Mouse (Mus musculus): ENCODE results near the gene Il6ra. TPM values are rescaled to one million over a fixed set of nuclear protein-coding genes. Genes with fewer than 3 reads are reported as not detected.

Gene Il6ra
- 0.54 and 0.88 TPM in 2 replicates for polyA plus RNA-seq (2015; fragmentation: Nextera tagmentation; extraction: Ambion mirVana)

- peaks cover 21% of the 10 kb centered on the region for H3K27me3 ChIP-seq (replicated peaks; ENCODE audit: control insufficient read depth, insufficient read depth, low read length)
- ATAC-seq = peak; percentile 90
Observed at GRCm38 (mm10) chr3:89912543-89913391, at the start of gene Il6ra. Il6ra (minus strand) TSS chr3:89913196.

DNA sequence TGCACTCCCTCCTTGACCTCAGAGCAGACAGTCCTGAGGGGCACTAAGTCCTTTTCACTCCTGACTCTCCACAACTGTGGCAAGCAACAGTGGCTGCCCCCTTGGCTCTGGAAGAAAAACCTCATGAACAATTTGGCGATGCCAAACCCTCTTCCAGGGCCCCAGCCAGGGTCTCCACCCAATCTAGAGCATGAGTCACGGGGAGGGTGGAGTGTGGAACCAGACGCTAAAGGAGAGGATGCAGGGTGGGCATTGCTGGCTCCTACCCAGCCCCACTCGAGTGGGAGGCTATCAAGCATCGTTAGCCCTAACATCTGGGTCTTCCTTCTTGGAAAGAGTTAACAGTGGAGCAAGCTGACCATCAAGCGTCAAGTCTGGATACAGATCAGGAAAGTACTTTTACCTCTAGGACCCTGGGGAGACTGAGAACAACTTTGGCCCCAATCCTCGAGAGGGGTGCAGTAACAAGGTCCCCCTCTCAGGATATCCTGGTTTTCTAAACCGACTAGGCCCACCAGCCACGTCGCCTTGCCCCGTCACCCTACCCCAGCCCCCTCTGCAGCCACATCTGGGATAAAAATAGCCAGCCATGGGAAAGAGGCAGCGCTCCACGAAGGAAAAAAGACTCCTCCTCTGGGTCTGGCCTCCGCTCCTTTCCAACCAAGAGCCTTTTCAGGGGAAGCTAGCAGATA is 49.2 kb upstream of the Il6ra start:
- Histone ChIP-seq H3K27ac (ENCODE audit: low read length) (peak overlapping the region; percentile 90), H3K9me3 (ENCODE audit: control insufficient read depth, low read length) (no peaks in the 10 kb centered on the region), H3K4me3 (replicated peaks; ENCODE audit: low read length) (peak overlapping the region; percentile 80), H3K9ac (replicated peaks; ENCODE audit: low read depth, low read length) (peak overlapping the region; percentile 96), H3K36me3 (ENCODE audit: control insufficient read depth, insufficient read depth) (peaks cover 5% of the 10 kb centered on the region; the same call in 1 of the 2 replicates), H3K4me1 (replicated peaks; ENCODE audit: control insufficient read depth, insufficient read depth, low read length) (peaks cover 49% of the 10 kb centered on the region), H3K4me2 (ENCODE audit: low read length) (peak overlapping the region; percentile 93), H3K27me3 (replicated peaks; ENCODE audit: control insufficient read depth, insufficient read depth, low read length) (no peaks in the 10 kb centered on the region)
- no peak for ATAC-seq
- WGBS = 4% methylated on average over 14 of the region's 14 CpGs

More at GRCm38 (mm10) chr3:89912543-89913391, at the start of gene Il6ra:
- peaks cover 8% of the 10 kb centered on the region for H3K4me1 ChIP-seq (replicated peaks; ENCODE audit: control insufficient read depth, insufficient read depth, low read length)
- no peak within 1 kb of the TSS for H3K27ac ChIP-seq (ENCODE audit: low read length)
- peak within 1 kb of the TSS; percentile 52 for H3K4me3 ChIP-seq (replicated peaks; ENCODE audit: low read length)
- H3K9ac ChIP-seq (replicated peaks; ENCODE audit: low read depth, low read length) = peak within 1 kb of the TSS; percentile 62
- H3K36me3 ChIP-seq (ENCODE audit: control insufficient read depth, insufficient read depth) = no peaks in the 10 kb centered on the region
- peak within 1 kb of the TSS; percentile 85 for H3K4me2 ChIP-seq (ENCODE audit: low read length)
- H3K9me3 ChIP-seq (ENCODE audit: control insufficient read depth, low read length) = no peaks in the 10 kb centered on the region
- WGBS = under 1% methylated on average over 74 of the region's 75 CpGs

GRCm38 (mm10) chr3:89961436-89961835 is 48.4 kb upstream of the Il6ra start:
- no peak for ATAC-seq
- peaks cover 49% of the 10 kb centered on the region for H3K4me1 ChIP-seq (replicated peaks; ENCODE audit: control insufficient read depth, insufficient read depth, low read length)
- H3K9ac ChIP-seq (replicated peaks; ENCODE audit: low read depth, low read length) = no peak overlapping the region
- peak overlapping the region; percentile 55 for H3K4me3 ChIP-seq (replicated peaks; ENCODE audit: low read length)
- H3K9me3 ChIP-seq (ENCODE audit: control insufficient read depth, low read length) = no peaks in the 10 kb centered on the region
- no peaks in the 10 kb centered on the region for H3K27me3 ChIP-seq (replicated peaks; ENCODE audit: control insufficient read depth, insufficient read depth, low read length)
- WGBS = 58% methylated on average over 4 of the region's 4 CpGs
- no peak overlapping the region for H3K27ac ChIP-seq (ENCODE audit: low read length)
- H3K4me2 ChIP-seq (ENCODE audit: low read length) = peak overlapping the region; percentile 95
- H3K36me3 ChIP-seq (ENCODE audit: control insufficient read depth, insufficient read depth) = peaks cover 7% of the 10 kb centered on the region; the same call in 1 of the 2 replicates

GRCm38 (mm10) chr3:89960469-89960868 is 47.5 kb upstream of the Il6ra start:
- Histone ChIP-seq H3K9ac (replicated peaks; ENCODE audit: low read depth, low read length) (peak overlapping the region; percentile 71), H3K36me3 (ENCODE audit: control insufficient read depth, insufficient read depth) (peaks cover 15% of the 10 kb centered on the region), H3K9me3 (ENCODE audit: control insufficient read depth, low read length) (no peaks in the 10 kb centered on the region), H3K27me3 (replicated peaks; ENCODE audit: control insufficient read depth, insufficient read depth, low read length) (no peaks in the 10 kb centered on the region), H3K4me2 (ENCODE audit: low read length) (peak overlapping the region; percentile 95), H3K4me1 (replicated peaks; ENCODE audit: control insufficient read depth, insufficient read depth, low read length) (peaks cover 49% of the 10 kb centered on the region), H3K27ac (ENCODE audit: low read length) (peak overlapping the region; percentile 56), H3K4me3 (replicated peaks; ENCODE audit: low read length) (peak overlapping the region; percentile 55)
- whole genome bisulfite sequencing = 0% methylated on average over 26 of the region's 30 CpGs
- ATAC-seq = peak; percentile 91

- no peak for ATAC-seq
- peak overlapping the region; percentile 95 for H3K4me2 ChIP-seq (ENCODE audit: low read length)
- H3K4me3 ChIP-seq (replicated peaks; ENCODE audit: low read length) = peak overlapping the region; percentile 55
- H3K4me1 ChIP-seq (replicated peaks; ENCODE audit: control insufficient read depth, insufficient read depth, low read length) = peaks cover 41% of the 10 kb centered on the region
- H3K27me3 ChIP-seq (replicated peaks; ENCODE audit: control insufficient read depth, insufficient read depth, low read length) = no peaks in the 10 kb centered on the region
- H3K27ac ChIP-seq (ENCODE audit: low read length) = no peak overlapping the region
- peaks cover 18% of the 10 kb centered on the region for H3K36me3 ChIP-seq (ENCODE audit: control insufficient read depth, insufficient read depth)
- H3K9me3 ChIP-seq (ENCODE audit: control insufficient read depth, low read length) = no peaks in the 10 kb centered on the region
- 69% methylated on average over 4 of the region's 4 CpGs for WGBS
- H3K9ac ChIP-seq (replicated peaks; ENCODE audit: low read depth, low read length) = peak overlapping the region; percentile 10; the same call in 1 of the 2 replicates
Observed at GRCm38 (mm10) chr3:89959435-89959834, 46.4 kb upstream of the Il6ra start.

DNA sequence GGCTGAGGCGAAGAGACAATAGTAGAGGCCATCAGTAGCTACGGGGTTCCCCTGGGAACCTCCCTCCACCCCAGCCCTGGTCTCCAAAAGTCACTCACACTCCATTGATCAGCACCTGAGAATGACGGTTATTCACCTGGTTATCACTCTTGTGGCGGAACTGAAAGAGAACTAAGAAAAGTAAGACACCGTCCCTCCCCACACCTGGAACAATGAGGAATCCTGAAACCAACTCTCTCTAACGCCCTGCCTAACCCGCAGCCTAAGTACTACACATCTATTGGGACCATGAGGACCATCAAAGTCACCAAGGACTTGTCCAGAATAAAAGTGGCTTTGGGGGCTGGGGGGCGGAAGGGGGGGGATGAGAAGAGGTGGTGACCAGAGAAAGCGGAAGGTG is 44.9 kb upstream of the Il6ra start:
- H3K36me3 ChIP-seq (ENCODE audit: control insufficient read depth, insufficient read depth) = peaks cover 22% of the 10 kb centered on the region

DNA sequence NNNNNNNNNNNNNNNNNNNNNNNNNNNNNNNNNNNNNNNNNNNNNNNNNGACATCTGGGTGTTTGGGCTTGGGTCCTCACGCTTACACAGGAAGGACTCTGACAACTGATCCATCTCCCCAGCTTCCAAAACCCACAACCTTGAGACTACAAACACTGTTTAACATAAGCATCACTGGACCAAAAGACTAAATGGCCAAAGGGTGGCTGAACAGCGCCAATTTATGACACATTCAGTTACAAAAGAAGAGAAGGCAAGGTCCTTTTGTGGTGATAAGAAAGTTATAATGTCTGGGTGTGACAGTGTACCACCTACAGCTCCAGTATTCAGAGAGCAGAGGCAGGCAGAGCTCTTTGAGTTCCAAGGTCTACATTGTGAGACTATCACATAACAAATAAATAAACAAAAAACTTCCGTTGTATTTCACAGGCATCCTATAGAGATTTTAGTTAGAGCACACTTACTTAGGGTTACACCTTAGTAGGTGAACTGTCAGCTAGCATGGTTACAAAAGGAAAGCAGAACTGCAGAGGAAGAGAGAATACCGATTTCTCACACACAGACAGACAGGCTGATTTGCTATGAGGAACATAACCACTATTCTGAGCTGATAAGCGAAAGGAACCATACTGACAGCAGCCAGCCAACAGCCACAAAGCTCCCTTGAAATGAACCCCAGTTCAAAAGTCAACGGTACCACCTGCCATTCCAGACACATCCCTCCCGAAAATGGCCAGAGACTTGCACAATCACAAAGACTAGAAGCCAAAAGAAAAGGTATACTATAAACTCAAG is 43.4 kb upstream of the Il6ra start:
- Histone ChIP-seq H3K4me1 (replicated peaks; ENCODE audit: control insufficient read depth, insufficient read depth, low read length) (peaks cover 22% of the 10 kb centered on the region), H3K9ac (replicated peaks; ENCODE audit: low read depth, low read length) (no peak overlapping the region), H3K27ac (ENCODE audit: low read length) (no peak overlapping the region), H3K27me3 (replicated peaks; ENCODE audit: control insufficient read depth, insufficient read depth, low read length) (no peaks in the 10 kb centered on the region), H3K4me2 (ENCODE audit: low read length) (no peak overlapping the region), H3K4me3 (replicated peaks; ENCODE audit: low read length) (no peak overlapping the region), H3K9me3 (ENCODE audit: control insufficient read depth, low read length) (no peaks in the 10 kb centered on the region), H3K36me3 (ENCODE audit: control insufficient read depth, insufficient read depth) (peaks cover 36% of the 10 kb centered on the region)
- ATAC-seq = no peak
- WGBS = 94% methylated on average over 7 of the region's 7 CpGs

More for the DNA sequence above, 44.9 kb upstream of the Il6ra start:
- peaks cover 34% of the 10 kb centered on the region for H3K4me1 ChIP-seq (replicated peaks; ENCODE audit: control insufficient read depth, insufficient read depth, low read length)
- H3K27me3 ChIP-seq (replicated peaks; ENCODE audit: control insufficient read depth, insufficient read depth, low read length) = no peaks in the 10 kb centered on the region
- no peak overlapping the region for H3K9ac ChIP-seq (replicated peaks; ENCODE audit: low read depth, low read length)
- no peaks in the 10 kb centered on the region for H3K9me3 ChIP-seq (ENCODE audit: control insufficient read depth, low read length)
- WGBS = 93% methylated on average over 9 of the region's 9 CpGs
- ATAC-seq = no peak
- H3K27ac ChIP-seq (ENCODE audit: low read length) = no peak overlapping the region
- H3K4me2 ChIP-seq (ENCODE audit: low read length) = no peak overlapping the region
- no peak overlapping the region for H3K4me3 ChIP-seq (replicated peaks; ENCODE audit: low read length)

- no peak overlapping the region for H3K27ac ChIP-seq (ENCODE audit: low read length)
- peak; percentile 60; the same call in 1 of the 2 replicates for ATAC-seq
- H3K4me3 ChIP-seq (replicated peaks; ENCODE audit: low read length) = no peak overlapping the region
- H3K4me1 ChIP-seq (replicated peaks; ENCODE audit: control insufficient read depth, insufficient read depth, low read length) = no peaks in the 10 kb centered on the region
- H3K27me3 ChIP-seq (replicated peaks; ENCODE audit: control insufficient read depth, insufficient read depth, low read length) = no peaks in the 10 kb centered on the region
- H3K4me2 ChIP-seq (ENCODE audit: low read length) = no peak overlapping the region
- no peak overlapping the region for H3K9ac ChIP-seq (replicated peaks; ENCODE audit: low read depth, low read length)
- H3K9me3 ChIP-seq (ENCODE audit: control insufficient read depth, low read length) = no peaks in the 10 kb centered on the region
- peaks cover 58% of the 10 kb centered on the region for H3K36me3 ChIP-seq (ENCODE audit: control insufficient read depth, insufficient read depth)
- 0% methylated on average over 4 of the region's 4 CpGs for WGBS
Observed at GRCm38 (mm10) chr3:89953420-89953819, 40.4 kb upstream of the Il6ra start.
